Mouse (Mus musculus): ENCODE measurements around the gene Spp2.

Spp2 gene

DNA sequence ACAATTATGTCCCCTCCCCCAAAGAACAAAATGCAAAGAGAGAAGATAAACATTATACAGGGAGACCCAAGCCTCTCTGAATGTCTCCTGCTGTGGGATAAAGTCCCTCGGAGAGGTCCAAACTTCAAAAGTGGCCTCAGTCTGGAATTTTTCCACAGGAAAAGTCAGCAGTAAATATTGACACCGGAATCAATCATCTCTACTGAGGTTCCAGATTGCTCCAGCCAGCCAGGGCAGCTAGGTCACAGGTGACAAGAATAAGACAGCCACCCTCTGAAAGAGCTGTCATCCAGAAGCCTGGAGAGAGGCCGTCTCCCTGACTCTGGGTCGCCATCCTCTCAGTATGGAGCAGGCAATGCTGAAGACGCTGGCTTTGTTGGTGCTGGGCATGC, at the start of gene Spp2:
Gene Spp2, plus strand, starts transcription at position 155 of the 392 bp plus-strand sequence.
- DNase-seq (ENCODE audit: low spot score in 2 of 2): no peak

DNA sequence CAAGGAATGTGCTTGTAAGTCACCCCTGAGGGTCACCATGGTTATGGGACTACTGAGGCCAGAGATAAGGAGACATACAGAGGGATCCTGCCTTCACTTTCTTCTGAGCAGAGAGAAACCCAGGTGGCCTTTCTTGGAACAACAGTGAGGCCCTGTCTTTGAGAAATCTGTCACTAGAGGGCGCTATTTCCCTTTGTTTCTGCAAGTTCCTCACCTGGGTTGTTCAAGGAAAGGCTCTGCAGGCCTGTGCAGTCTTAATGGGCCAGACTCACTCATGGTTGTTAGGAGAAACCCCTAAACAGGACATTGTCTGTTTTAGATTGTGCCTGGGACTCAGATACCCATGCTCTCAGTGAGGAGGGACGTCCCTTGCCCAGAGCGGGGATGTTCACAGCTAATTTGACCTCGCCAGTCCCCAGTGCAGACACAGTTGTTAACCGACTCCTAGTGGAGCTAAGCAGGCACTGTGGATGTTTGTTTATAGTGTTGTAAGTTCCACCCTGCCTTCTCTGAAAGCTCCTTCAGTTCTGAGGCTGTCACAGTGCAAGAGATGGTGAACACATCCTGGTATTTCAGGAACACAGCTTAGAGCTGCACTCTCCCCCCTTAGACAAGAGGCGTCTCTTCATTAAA, 49.2 kb upstream of the Spp2 start:
- no peak for DNase-seq (ENCODE audit: low spot score in 2 of 2)

DNA sequence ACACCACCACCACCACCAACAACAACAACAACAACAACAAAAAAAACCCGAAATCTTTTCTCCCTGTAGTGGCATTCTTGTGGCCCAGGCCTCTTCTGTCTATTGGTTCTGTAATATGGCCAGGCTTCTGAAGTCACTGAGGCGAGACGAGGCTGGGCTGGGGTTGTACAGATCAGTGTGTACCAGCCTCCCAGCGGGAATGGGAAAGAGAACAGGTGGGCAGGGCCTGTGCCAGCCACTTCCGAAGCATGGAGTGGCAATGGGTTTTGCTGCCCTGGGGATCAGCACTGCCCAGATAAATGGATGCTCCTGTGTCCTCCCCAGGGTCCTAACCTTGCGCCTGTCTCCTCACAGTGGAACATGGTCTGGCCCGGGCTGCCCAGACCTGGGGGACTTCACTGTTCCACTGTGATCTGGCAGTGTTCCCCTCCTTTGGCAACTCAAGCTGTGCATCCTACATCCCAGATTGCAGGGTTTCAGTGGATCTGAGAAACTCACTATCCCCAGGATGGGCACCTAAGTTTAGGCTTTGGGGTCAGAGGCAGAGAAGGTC, 48.6 kb upstream of the Spp2 start:
- DNase-seq (ENCODE audit: low spot score in 2 of 2): no peak

DNA sequence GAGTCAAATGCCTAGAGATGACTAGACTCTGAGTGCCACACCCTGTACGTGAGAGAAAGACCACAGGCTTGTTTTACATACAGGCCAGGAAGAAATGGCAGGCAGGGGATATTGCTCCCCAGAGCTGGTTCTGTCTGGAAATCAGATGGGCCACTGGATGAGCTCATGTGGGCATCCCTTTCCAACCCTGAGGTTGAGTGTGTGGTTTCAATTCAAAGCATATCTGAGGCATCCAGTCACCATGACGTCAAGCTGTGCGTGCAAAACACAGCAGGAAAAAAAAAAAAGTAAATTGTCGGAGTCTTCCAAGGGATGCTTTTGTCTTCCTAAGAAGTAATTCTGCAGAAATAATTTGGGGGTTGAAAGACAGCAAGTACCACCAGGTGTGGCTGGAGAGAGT, 45.7 kb upstream of the Spp2 start:
- no peak for DNase-seq (ENCODE audit: low spot score in 2 of 2)

DNA sequence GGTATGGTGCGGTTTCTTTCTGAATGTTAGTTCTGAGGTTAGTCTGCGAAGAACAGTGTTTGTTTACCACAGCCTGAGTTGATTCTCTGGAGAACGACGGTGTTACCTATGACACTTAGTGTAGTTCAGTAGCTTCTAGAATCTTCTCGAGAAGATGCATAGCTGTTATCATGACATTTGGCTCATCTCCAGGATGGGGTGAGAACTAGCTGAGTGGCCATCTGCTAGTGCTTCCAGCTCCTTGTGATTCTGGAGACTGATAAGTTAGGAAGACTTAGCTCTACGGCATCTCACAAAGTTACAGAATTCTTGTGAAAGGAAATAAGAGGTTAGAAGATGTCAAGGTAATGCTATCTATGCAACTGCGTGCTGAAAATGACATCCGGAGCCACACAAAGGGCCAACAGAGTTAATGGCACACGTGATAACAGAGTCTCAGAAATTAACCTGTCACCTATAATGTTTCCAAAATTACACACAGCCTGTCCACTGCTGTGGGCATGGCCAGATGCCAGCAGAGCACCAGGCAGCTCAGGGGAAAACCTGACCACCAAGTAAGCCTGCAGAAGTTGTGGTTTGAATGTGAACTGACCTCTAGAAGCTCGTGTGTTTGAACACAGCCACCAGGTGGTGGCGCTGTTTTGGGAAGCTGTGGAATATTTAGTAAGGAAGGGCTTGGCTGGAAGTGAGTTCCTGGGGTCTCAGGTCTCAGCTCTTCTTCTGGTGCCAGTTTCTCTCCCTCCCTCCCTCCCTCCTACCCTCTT, 39.7 kb upstream of the Spp2 start:
- DNase-seq (ENCODE audit: low spot score in 2 of 2): no peak

DNA sequence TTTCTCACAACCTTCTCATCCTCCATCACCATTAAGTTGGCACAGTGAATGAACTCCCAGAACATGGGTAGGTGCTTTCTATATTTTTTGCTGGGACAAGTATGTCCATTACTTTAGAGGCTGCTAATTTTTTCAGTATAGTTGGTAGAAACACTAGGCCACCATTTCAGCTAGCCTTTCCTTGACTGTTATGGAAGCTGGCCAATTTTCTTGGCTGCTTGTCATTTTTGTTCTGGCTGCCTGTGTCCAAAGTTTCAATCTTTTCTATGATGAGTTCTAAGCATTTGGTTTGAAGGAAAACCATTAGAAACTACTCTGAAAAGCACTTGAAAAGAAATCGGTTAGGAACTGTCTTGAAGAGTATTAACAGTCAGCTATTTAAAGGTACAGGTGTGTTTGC, 28.3 kb upstream of the Spp2 start:
- no peak for DNase-seq (ENCODE audit: low spot score in 2 of 2)

DNA sequence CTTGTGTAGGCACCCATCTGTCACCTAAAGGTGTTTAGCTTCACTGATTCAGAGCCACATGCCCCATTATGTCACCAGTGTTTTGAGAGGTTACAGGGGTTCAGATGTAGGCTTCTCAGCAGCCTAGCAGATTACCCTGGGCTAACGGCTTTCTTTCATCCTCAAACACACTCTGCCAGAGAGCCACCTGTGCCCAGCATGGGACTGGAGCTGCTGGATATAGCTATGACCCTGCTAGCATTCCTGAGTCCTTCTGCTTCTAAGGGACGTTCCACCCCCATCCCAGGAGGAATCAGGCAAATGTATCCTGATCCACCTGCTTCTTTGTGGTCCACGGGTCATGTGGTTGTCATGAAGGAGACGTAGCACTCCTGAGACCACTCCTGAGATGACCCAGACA, 15.1 kb upstream of the Spp2 start:
- DNase-seq (ENCODE audit: low spot score in 2 of 2): no peak

DNA sequence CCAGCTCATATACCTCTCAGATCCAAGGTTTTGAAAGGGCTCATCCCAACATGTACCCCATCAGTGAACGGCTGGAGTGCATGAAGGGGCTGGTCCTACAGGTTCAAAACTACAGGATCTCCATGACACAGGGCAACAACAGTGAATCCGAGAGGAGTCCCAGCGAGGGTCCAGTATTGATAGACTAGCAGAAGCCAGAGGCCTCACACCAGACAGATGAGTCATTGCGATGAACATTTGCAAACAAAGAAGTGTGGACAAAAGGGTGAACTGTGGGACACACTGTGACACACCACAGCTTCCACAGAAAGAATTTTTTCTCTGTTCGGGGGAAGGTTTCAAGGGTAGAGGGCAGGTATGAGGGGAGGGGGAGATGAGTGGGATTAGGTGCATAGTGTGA, 13.4 kb upstream of the Spp2 start:
- DNase-seq (ENCODE audit: low spot score in 2 of 2): no peak

DNA sequence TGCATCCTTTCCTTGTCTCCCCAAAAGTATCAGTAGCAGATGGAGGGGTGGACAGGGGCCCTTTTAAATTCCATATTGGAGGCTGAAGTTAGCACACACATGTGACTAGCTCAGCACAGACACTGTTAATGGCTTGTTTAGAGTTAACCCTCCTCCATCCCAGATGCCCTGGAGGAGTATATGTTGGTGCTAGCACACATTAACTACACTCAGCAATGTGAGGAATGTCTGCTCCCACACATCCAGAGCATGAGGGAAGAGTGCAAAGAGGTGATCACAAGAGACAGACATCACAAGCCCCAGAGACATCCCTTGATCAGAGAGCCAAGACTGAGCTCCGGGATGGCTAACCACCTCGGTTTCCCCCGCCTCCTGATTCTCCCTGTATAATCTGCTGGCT, 3.4 kb upstream of the Spp2 start:
- DNase-seq (ENCODE audit: low spot score in 2 of 2): no peak

DNA sequence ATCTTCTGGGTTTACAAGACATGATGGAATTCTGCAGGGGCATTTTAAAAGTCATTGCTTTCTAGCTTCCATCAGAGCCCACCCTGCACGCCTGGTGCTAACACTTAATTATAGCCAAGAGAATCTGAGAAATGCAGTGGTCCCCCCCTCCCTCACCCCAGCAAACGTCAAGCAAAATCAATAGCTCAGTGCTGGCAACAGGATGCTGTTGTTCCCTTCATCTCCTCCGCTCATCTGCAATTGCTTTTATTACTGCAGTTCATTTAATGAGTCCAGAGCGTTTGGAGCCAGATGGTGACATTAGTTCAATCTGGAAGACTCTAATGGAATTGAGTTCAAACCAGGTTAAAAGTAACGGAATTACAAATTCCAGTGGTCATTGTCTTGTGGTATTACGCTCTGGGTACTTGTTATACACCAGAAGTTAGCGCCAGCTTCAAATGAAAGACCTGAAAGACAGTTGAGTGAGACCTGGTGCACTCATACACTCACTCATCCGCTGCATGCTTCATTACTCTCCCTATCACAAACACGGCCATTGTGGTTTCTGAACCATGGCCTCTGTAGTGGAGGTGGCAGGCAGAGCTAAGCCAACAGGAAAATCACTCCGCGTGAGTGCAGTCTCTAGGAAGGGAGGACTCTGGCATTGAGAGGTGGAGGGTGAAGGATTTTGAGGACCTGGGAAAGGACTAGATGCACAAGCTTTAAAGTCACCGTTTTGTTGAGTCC, 519 bp upstream of the Spp2 start:
- DNase-seq (ENCODE audit: low spot score in 2 of 2): no peak

DNA sequence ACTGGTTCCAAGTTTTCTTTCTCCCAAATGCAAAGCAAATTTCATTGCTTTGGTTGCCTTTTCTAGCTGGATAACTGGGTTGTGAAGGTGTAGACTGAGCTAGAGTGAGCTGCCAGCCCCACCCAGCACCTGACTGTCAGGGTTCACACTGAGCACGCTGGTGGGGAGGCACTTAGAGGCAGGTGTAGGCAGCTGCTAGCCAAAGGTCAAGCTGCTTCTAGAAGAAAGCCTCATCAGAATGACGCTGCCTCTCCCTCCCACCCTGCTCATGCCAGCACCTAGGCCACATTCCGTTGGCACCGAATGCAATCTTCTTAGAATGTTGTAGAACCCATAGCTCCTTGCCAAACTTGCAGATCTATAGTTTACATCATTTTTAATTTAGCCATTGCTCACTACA, 1.6 kb downstream of the Spp2 start:
- DNase-seq (ENCODE audit: low spot score in 2 of 2): no peak

DNA sequence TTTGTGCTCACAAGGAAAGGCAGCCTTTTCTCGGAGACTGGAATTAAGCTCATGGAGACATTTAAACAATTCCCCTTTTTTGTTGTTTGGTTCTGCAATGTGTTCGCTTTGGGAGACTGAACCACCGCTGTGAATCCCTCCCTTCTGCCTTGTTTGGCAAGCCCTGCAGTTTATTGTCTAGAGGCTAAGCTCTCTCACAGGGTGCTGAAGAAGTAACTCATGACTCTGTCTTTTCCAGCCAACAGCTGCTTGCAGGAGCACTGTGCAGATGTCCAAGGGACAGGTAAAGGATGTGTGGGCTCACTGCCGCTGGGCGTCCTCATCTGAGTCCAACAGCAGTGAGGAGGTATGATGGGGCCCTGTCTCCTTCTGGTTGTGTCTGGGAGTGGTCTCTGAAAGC, 5.3 kb downstream of the Spp2 start:
- DNase-seq (ENCODE audit: low spot score in 2 of 2): no peak

DNA sequence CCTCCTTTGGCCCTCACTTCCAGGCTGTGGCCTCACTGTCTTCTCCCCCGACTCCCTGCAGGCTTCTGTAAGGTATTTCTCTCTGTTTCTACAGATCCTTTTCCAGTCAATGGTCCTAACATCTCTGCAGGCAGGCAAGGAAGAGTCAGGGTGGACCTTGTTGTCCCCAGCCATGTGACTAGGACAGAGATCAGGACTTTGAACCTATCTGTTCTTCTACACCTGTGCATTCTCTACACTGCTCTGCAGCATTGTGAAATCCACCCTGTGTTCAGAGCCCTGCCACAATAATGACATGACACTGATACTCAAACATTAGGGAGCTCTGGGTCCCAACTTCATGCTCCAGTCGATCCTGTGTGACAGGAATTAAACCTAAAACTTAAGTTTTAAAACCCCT, 12.2 kb downstream of the Spp2 start:
- no peak for DNase-seq (ENCODE audit: low spot score in 2 of 2)

DNA sequence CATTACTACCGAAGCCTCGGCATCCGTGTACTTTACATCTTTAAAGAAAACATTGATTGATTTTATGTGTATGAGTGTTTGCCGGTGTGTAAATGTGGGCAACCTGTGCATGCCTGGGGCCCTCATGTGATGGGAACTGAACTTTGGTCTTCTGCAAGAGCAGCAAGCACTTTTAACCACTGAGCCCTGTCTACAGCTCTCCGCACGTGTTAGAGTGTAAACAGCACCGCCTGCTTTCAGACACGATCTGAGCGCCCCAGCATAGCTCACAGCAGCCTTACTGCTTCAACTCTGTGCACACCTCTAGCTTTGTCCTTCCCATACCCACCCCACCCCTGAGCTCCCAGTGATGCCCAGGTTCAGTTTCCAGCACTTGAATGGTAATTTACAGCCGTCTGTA, 15.3 kb downstream of the Spp2 start:
- DNase-seq (ENCODE audit: low spot score in 2 of 2): no peak

DNA sequence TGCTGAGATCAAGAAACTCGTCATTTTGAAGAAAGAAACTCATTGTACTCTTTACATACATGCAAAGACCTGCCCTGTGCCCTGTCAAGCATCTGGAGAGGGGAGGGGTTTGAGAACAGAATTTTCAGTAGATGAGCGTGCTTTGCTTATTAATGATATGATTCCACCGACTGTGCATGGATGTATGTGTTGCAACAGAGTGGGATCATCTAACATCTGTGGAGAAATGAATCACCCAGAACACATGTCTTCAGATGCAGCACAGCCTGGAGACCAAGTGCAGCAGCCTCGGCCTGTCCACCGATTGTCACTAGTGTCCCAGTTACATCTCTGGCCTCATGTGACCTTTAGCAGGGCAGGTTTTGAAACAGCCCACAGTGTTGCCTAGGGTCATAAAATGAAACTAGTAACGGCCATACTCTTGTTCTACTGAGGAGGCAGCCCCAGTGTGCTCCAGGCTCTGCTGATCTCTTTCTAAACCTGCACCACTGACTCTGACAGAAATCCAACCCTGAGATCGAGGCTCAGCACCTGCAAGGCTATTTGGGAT, 16.2 kb downstream of the Spp2 start:
- DNase-seq (ENCODE audit: low spot score in 2 of 2): no peak

DNA sequence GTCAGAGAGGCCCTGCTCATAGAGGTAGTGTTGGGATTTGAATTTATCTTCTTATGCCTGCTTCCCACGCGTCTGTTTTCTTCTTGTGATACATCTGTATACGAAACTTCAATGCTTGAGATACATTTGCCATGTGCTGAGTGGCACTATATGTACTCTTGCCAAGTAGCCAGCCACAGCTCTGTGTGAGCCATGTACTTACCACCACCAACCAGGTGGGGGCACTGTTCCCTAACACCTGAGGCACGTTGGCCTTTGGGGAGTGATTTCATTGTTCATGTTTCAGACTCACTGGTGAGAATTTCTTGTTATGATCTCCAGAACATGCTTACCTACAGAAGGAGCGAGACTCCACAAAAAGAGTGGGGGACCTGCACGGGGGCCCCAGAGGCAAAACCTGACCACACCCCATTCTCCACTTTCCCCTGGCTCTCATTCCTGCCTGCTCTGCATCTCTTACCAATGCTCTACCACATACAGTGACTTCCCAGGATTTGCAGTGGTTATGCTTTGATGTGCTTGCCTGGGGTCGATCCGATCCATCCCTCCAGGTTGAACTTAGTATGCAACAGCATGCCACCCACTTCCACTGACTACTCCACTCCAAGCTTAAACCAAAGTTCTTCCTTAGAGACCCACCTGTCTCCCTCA, 18.0 kb downstream of the Spp2 start:
- DNase-seq (ENCODE audit: low spot score in 2 of 2): peak; percentile 39

DNA sequence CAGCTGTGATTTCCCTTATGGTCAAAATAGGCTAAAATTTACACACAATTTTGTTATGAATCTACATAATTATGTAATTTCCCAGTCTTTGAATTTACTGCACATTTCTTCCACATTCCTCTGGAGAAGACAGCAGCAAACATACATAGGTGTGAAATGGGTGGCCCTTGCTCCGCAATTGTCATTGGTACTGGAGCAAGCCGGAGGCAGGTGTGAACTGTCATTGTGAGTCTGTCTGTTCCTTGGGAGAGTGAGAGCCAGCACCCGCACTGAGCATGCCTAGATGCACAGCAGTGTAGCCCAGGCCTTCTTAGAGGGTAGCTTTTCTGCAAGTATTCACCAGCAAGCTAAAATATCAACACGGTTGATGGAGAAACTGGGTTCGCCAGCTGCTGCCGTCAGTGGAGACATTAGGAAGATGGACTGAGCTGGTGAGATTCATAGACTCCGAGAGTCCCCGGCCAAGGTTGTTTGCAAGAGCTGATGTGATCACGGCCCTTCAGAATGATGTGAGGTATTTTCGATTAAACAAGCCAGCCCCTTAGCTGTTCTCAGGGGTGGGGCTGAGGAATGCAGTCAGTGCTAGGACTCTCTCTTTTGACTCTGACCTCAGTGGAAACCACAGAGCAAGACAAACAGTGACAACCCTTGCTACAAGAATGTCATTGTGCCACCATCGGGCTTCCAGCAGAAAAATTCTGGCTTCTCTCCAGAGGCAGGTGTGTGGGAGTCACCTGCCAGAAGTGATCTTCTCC, 21.4 kb downstream of the Spp2 start:
- DNase-seq (ENCODE audit: low spot score in 2 of 2): no peak

DNA sequence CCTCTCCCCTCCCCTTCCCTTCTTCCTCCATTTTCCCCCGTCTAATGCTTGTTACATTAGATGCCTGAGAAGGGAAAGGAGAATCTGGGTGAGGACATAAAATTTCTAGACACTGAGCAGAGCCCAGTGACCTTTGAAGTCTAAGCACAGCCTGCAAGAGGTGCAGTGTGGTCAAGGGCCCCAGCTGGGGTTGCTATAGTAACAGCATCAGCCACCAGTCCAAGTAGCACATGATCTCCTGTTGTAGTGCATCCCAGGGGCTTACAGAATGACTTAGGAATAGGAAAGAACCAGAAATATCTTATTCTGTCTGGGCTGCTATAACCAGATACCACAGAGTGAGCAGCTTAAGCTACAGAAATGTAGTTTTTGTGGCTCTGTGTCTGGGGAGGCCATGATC, 22.7 kb downstream of the Spp2 start:
- DNase-seq (ENCODE audit: low spot score in 2 of 2): no peak

DNA sequence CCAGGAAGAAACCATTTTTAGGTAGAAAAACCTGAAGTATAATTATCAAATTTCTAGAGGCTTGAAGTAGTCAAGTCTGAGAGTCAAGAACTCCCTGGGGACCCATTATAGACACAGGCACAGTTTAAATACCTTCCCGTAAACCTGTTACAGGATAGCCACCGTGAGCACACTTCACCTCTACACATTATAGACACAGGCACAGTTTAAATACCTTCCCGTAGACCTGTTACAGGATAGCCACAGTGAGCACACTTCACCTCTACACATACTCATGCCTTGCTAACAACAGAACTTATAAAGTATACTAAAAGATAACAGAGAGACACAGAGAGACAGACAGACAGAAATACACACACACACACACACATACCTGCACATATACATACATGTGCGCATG, 24.5 kb downstream of the Spp2 start:
- DNase-seq (ENCODE audit: low spot score in 2 of 2): no peak

DNA sequence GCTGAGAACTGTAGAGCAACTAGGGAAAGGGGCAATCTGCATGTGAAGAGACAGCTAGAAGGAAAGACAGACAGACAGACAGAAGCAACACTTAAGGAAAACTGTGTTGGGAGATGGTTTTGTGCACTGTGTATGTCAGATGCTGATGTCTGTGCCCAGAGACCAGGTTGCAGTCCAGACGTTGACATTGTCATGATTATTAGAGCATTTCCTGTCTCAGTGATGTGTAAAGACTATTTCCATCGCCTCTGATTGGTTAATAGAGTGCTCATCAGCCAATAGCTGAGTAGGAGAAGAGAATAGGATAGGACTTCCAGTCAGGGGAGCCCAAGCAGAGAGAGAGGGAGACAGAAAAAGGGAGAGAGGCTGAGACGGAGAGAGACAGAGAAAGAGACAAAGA, 25.8 kb downstream of the Spp2 start:
- no peak for DNase-seq (ENCODE audit: low spot score in 2 of 2)
